Mouse (Mus musculus): ENCODE data around the gene Olfr1154. TPM values are rescaled to one million over a fixed set of nuclear protein-coding genes. Genes with fewer than 3 reads are reported as not detected.

Gene Olfr1154
- not detected in 2 replicates for polyA plus RNA-seq (2012; ENCODE audit: insufficient read depth, insufficient read length, missing spikeins)

DNA sequence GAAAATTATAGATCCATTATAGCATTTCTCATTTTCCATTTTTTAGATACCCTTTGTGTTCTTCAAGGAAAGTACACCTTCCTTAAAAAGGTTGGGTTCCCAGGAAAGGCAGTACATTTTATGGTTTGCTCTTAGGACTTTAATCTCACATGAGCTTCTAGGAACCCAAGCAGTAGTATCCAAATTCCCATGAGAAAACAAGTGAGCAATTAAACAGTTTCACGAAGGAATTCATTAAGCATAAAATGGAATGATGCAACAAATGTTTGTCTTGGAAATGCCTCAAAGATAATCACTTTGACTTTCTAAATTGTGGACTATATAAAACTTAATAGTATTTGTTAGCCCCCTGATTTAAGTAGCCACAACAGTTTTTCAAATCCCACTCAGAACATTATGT, at the start of gene Olfr1154:
Gene Olfr1154, minus strand, starts transcription at position 101 of the 400 bp plus-strand sequence.
- H3K27ac ChIP-seq (ENCODE audit: insufficient read depth, low read depth, low read length) = no peak within 1 kb of the TSS
- H3K4me3 ChIP-seq (ENCODE audit: insufficient read depth, low read length) = no peak within 1 kb of the TSS
- no peaks in the 10 kb centered on the region for H3K4me1 ChIP-seq (ENCODE audit: control insufficient read depth, insufficient read depth, low read length)
- no peak for TF ChIP-seq CTCF (IDR thresholded peaks at IDR 0.05; ENCODE audit: low read depth, low read length)
- TF ChIP-seq POLR2A (IDR thresholded peaks at IDR 0.05; ENCODE audit: borderline replicate concordance, low read depth, low read length) = no peak

DNA sequence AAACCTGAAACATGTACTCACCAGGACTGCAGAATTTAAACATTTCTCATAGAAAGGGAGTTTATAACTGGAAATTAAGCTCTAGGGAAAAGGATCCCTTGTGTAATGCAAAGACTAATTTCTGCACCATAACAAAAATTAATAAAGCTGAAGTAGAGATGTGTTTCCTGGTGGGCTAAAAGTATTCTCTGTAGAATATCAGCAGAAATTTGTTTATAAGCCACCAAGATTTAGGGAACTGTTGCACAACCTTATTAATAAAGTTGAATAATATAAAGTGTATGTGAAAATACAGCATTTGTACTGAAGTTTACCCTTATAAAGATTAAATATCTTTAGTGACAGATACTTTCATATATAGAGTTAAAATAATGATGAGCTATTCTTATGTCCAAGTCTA, 48.0 kb upstream of the Olfr1154 start, which contains the start of gene Olfr1156:
Gene Olfr1156, minus strand, starts transcription at position 101 of the 400 bp plus-strand sequence.
- no peak within 1 kb of the TSS for H3K4me3 ChIP-seq (ENCODE audit: insufficient read depth, low read length)
- no peak within 1 kb of the TSS for H3K27ac ChIP-seq (ENCODE audit: insufficient read depth, low read depth, low read length)
- H3K4me1 ChIP-seq (ENCODE audit: control insufficient read depth, insufficient read depth, low read length) = no peaks in the 10 kb centered on the region
- TF ChIP-seq CTCF (IDR thresholded peaks at IDR 0.05; ENCODE audit: low read depth, low read length) = no peak
- TF ChIP-seq POLR2A (IDR thresholded peaks at IDR 0.05; ENCODE audit: borderline replicate concordance, low read depth, low read length) = no peak

DNA sequence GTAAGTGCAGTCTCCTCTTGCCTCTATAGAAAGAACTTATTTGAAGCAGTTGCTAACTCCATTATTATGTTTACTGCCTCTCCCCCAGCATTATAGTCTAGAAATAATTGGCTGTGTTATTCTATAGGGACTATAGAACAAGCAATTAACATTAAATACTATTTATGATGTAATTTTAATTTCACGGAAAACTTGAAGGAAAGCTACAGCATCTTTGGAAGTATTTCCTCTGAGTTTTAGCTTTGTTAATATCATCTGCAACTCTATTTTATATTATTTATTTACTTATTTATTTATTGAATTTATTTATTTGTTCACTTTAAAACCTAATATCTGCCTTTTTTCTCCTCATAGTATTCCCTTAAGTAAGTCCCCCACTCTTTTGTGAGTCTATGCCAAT, 40.1 kb upstream of the Olfr1154 start, which contains the start of gene Olfr1155:
Gene Olfr1155, minus strand, starts transcription at position 101 of the 400 bp plus-strand sequence.
- H3K4me3 ChIP-seq (ENCODE audit: insufficient read depth, low read length) = no peak within 1 kb of the TSS
- H3K4me1 ChIP-seq (ENCODE audit: control insufficient read depth, insufficient read depth, low read length) = no peaks in the 10 kb centered on the region
- no peak within 1 kb of the TSS for H3K27ac ChIP-seq (ENCODE audit: insufficient read depth, low read depth, low read length)
- TF ChIP-seq POLR2A (IDR thresholded peaks at IDR 0.05; ENCODE audit: borderline replicate concordance, low read depth, low read length) (no peak), CTCF (IDR thresholded peaks at IDR 0.05; ENCODE audit: low read depth, low read length) (no peak)

DNA sequence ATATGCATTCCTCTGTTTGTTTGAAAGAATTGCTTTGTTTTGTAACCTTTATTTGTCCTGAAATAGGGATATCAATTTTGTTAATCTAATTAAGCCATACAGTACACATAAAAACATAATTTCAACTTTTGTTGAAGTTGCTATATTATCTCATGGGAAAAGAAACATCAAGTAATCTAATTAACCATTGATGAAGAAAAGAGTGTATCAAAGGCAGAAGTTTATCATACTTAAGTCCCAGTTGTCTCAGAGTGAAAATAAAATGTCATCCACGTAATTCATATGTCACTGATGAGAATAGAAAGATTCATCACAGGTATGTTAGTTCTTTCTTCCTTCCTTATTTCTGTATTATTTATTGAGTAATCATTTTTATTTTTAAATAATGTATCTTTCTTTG, 10.3 kb downstream of the Olfr1154 start, which contains the start of gene Olfr1153:
Gene Olfr1153, plus strand, starts transcription at position 301 of the 400 bp plus-strand sequence.
- Histone ChIP-seq H3K4me1 (ENCODE audit: control insufficient read depth, insufficient read depth, low read length) (no peaks in the 10 kb centered on the region), H3K4me3 (ENCODE audit: insufficient read depth, low read length) (no peak within 1 kb of the TSS), H3K27ac (ENCODE audit: insufficient read depth, low read depth, low read length) (no peak within 1 kb of the TSS)
- TF ChIP-seq POLR2A (IDR thresholded peaks at IDR 0.05; ENCODE audit: borderline replicate concordance, low read depth, low read length) = no peak
- no peak for TF ChIP-seq CTCF (IDR thresholded peaks at IDR 0.05; ENCODE audit: low read depth, low read length)

DNA sequence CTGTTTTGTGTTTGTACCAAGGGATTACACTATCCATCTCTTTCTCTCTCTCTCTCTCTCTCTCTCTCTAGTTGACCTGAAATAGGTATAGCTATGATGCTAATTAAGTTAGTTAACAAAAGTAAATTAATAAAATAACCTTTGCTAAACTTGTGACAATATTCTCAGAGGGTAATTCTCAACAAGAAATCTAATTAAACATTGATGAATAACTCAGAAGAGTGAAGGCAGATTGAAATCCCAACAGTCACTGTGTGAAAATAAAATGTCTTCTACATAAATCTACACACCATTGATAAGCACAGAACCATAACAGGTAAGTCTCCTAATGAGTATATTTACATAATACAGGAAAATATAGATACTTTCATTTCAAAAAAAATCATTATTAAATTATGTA, 38.8 kb downstream of the Olfr1154 start, which contains the start of gene Olfr1152:
Gene Olfr1152, plus strand, starts transcription at position 301 of the 400 bp plus-strand sequence.
- TF ChIP-seq POLR2A (IDR thresholded peaks at IDR 0.05; ENCODE audit: borderline replicate concordance, low read depth, low read length) (no peak), CTCF (IDR thresholded peaks at IDR 0.05; ENCODE audit: low read depth, low read length) (no peak)
- Histone ChIP-seq H3K4me1 (ENCODE audit: control insufficient read depth, insufficient read depth, low read length) (no peaks in the 10 kb centered on the region), H3K4me3 (ENCODE audit: insufficient read depth, low read length) (no peak within 1 kb of the TSS), H3K27ac (ENCODE audit: insufficient read depth, low read depth, low read length) (no peak within 1 kb of the TSS)

DNA sequence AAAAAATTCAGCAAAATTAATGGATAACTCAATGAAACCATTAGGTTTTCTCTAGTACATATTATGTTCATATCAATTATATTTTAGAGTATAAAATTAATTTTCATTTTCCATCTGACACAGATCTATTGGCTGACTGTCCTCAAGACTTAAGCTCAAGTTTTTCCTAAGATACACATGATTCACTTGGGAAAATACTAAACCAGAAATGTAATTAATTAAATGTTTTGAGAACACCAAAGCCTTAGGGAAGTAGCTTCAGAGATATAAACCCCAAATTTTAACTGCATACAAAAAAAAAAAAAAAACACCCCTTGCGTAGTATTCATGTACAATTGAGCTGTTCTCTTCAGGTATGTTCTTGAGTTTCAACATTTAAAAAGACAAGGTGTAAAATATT, 49.4 kb downstream of the Olfr1154 start, which contains the start of gene Olfr1151:
Gene Olfr1151, plus strand, starts transcription at position 301 of the 400 bp plus-strand sequence.
- Histone ChIP-seq H3K4me3 (ENCODE audit: insufficient read depth, low read length) (no peak within 1 kb of the TSS), H3K4me1 (ENCODE audit: control insufficient read depth, insufficient read depth, low read length) (no peaks in the 10 kb centered on the region), H3K27ac (ENCODE audit: insufficient read depth, low read depth, low read length) (no peak within 1 kb of the TSS)
- TF ChIP-seq POLR2A (IDR thresholded peaks at IDR 0.05; ENCODE audit: borderline replicate concordance, low read depth, low read length) (no peak), CTCF (IDR thresholded peaks at IDR 0.05; ENCODE audit: low read depth, low read length) (no peak)

Other genes with a start within 250 kb of the Olfr1154 start
- gene Olfr1134, start 246.7 kb downstream of the Olfr1154 start, polyA plus RNA-seq (2012; ENCODE audit: insufficient read depth, insufficient read length, missing spikeins) = not detected in 2 replicates
- not detected in 2 replicates for gene Olfr1135, start 231.5 kb downstream of the Olfr1154 start, polyA plus RNA-seq (2012; ENCODE audit: insufficient read depth, insufficient read length, missing spikeins)
- not detected in 2 replicates for gene Olfr1136, start 211.2 kb downstream of the Olfr1154 start, polyA plus RNA-seq (2012; ENCODE audit: insufficient read depth, insufficient read length, missing spikeins)
- not detected in 2 replicates for gene Olfr1137, start 192.0 kb downstream of the Olfr1154 start, polyA plus RNA-seq (2012; ENCODE audit: insufficient read depth, insufficient read length, missing spikeins)
- gene Olfr1138, start 165.2 kb downstream of the Olfr1154 start, polyA plus RNA-seq (2012; ENCODE audit: insufficient read depth, insufficient read length, missing spikeins) = not detected in 2 replicates
- gene Olfr1140, start 161.4 kb downstream of the Olfr1154 start, polyA plus RNA-seq (2012; ENCODE audit: insufficient read depth, insufficient read length, missing spikeins) = not detected in 2 replicates
- gene Olfr1141, start 151.2 kb downstream of the Olfr1154 start, polyA plus RNA-seq (2012; ENCODE audit: insufficient read depth, insufficient read length, missing spikeins) = not detected in 2 replicates
- gene Olfr152, start 125.7 kb downstream of the Olfr1154 start, polyA plus RNA-seq (2012; ENCODE audit: insufficient read depth, insufficient read length, missing spikeins) = not detected in 2 replicates
- not detected in 2 replicates for gene Olfr1143, start 104.6 kb downstream of the Olfr1154 start, polyA plus RNA-seq (2012; ENCODE audit: insufficient read depth, insufficient read length, missing spikeins)
- gene Olfr1145, start 95.3 kb downstream of the Olfr1154 start, polyA plus RNA-seq (2012; ENCODE audit: insufficient read depth, insufficient read length, missing spikeins) = not detected in 2 replicates
- not detected in 2 replicates for gene Olfr1148, start 74.6 kb downstream of the Olfr1154 start, polyA plus RNA-seq (2012; ENCODE audit: insufficient read depth, insufficient read length, missing spikeins)
- not detected in 2 replicates for gene Olfr1150-ps1, start 61.2 kb downstream of the Olfr1154 start, polyA plus RNA-seq (2012; ENCODE audit: insufficient read depth, insufficient read length, missing spikeins)
- gene Olfr1151, start 49.3 kb downstream of the Olfr1154 start, polyA plus RNA-seq (2012; ENCODE audit: insufficient read depth, insufficient read length, missing spikeins) = not detected in 2 replicates
- 0.89 TPM in 1 of 2 replicates, not detected in the other for gene Olfr1152, start 38.7 kb downstream of the Olfr1154 start, polyA plus RNA-seq (2012; ENCODE audit: insufficient read depth, insufficient read length, missing spikeins)
- gene Olfr1153, start 10.2 kb downstream of the Olfr1154 start, polyA plus RNA-seq (2012; ENCODE audit: insufficient read depth, insufficient read length, missing spikeins) = not detected in 2 replicates
- gene Olfr1155, start 40.0 kb upstream of the Olfr1154 start, polyA plus RNA-seq (2012; ENCODE audit: insufficient read depth, insufficient read length, missing spikeins) = not detected in 2 replicates
- not detected in 2 replicates for gene Olfr1156, start 47.9 kb upstream of the Olfr1154 start, polyA plus RNA-seq (2012; ENCODE audit: insufficient read depth, insufficient read length, missing spikeins)
- not detected in 2 replicates for gene Olfr1157, start 63.1 kb upstream of the Olfr1154 start, polyA plus RNA-seq (2012; ENCODE audit: insufficient read depth, insufficient read length, missing spikeins)
- not detected in 2 replicates for gene Olfr74, start 69.5 kb upstream of the Olfr1154 start, polyA plus RNA-seq (2012; ENCODE audit: insufficient read depth, insufficient read length, missing spikeins)
- gene Olfr1158, start 84.9 kb upstream of the Olfr1154 start, polyA plus RNA-seq (2012; ENCODE audit: insufficient read depth, insufficient read length, missing spikeins) = not detected in 2 replicates
- gene Olfr1160, start 103.1 kb upstream of the Olfr1154 start, polyA plus RNA-seq (2012; ENCODE audit: insufficient read depth, insufficient read length, missing spikeins) = not detected in 2 replicates
- gene Olfr1161, start 117.6 kb upstream of the Olfr1154 start, polyA plus RNA-seq (2012; ENCODE audit: insufficient read depth, insufficient read length, missing spikeins) = not detected in 2 replicates
- not detected in 2 replicates for gene Olfr73, start 132.5 kb upstream of the Olfr1154 start, polyA plus RNA-seq (2012; ENCODE audit: insufficient read depth, insufficient read length, missing spikeins)
- not detected in 2 replicates for gene Olfr1162, start 146.0 kb upstream of the Olfr1154 start, polyA plus RNA-seq (2012; ENCODE audit: insufficient read depth, insufficient read length, missing spikeins)
- not detected in 2 replicates for gene Olfr1163, start 166.7 kb upstream of the Olfr1154 start, polyA plus RNA-seq (2012; ENCODE audit: insufficient read depth, insufficient read length, missing spikeins)
- gene Olfr1164, start 188.8 kb upstream of the Olfr1154 start, polyA plus RNA-seq (2012; ENCODE audit: insufficient read depth, insufficient read length, missing spikeins) = not detected in 2 replicates
- gene Olfr1166, start 223.1 kb upstream of the Olfr1154 start, polyA plus RNA-seq (2012; ENCODE audit: insufficient read depth, insufficient read length, missing spikeins) = not detected in 2 replicates

All from bone marrow macrophage, adult 2 months (primary cell).